21 mouse cellular contexts compared by ENCODE assay signal in genomic region chr9:121613192-121613591, GRCm38 (mm10). TPM values are rescaled to one million over a fixed set of nuclear protein-coding genes. Genes with fewer than 3 reads are reported as not detected.
DNase-seq lines count a peak whose midpoint lies in the region; ATAC-seq and TF ChIP-seq lines count a peak whose summit lies in the region.
"Had no signal": no experiment of that assay in that cellular context is flagged by ENCODE, and none has a peak within 500 bp of the region (broad histone marks: within the 10 kb centered on the region; RNA-seq: fewer than 3 reads in every experiment).

No protein-coding gene starts in this region.

- H3K4me2 ChIP-seq in heart, embryonic 12.5 days: no peak overlapping the region
- no peak overlapping the region for H3K4me2 ChIP-seq in heart, postnatal 0 days (ENCODE audit: low read depth, low read length)
- H3K4me2 ChIP-seq in heart, embryonic 11.5 days: no peak overlapping the region
- no peak overlapping the region for H3K4me2 ChIP-seq in lung, postnatal 0 days (replicated peaks; ENCODE audit: low read depth, low read length)
- H3K4me2 ChIP-seq: embryonic facial prominence, embryonic 12.5 days; forebrain, embryonic 15.5 days; hindbrain, embryonic 15.5 days had no signal

- no peak overlapping the region for H3K4me3 ChIP-seq in heart, embryonic 12.5 days
- no peak overlapping the region for H3K4me3 ChIP-seq in heart, postnatal 0 days (ENCODE audit: low read depth, low read length)
- H3K4me3 ChIP-seq in heart, embryonic 11.5 days (ENCODE audit: low read depth, low read length): no peak overlapping the region
- H3K4me3 ChIP-seq in lung, postnatal 0 days (ENCODE audit: low read depth, low read length): no peak overlapping the region
- H3K4me3 ChIP-seq: embryonic facial prominence, embryonic 12.5 days; forebrain, embryonic 15.5 days; heart, embryonic 10.5 days; hindbrain, embryonic 15.5 days had no signal

- H3K9me3 ChIP-seq in heart, embryonic 12.5 days (replicated peaks): no peaks in the 10 kb centered on the region; the same call in 1 of the 2 replicates
- no peaks in the 10 kb centered on the region for H3K9me3 ChIP-seq in heart, postnatal 0 days (replicated peaks; ENCODE audit: control insufficient read depth, low read length)
- H3K9me3 ChIP-seq in heart, embryonic 11.5 days (replicated peaks; ENCODE audit: control insufficient read depth, low read length): 0 out of 2 replicates have a peak, but pooled peaks cover 2% of the 10 kb centered on the region
- no peaks in the 10 kb centered on the region for H3K9me3 ChIP-seq in lung, postnatal 0 days (ENCODE audit: low read length)
- H3K9me3 ChIP-seq: forebrain, embryonic 15.5 days; heart, embryonic 10.5 days; hindbrain, embryonic 15.5 days had no signal

- no peak overlapping the region for H3K9ac ChIP-seq in heart, embryonic 12.5 days
- H3K9ac ChIP-seq in heart, postnatal 0 days (replicated peaks; ENCODE audit: low read depth, low read length): no peak overlapping the region
- H3K9ac ChIP-seq in heart, embryonic 11.5 days (ENCODE audit: low read depth, low read length): no peak overlapping the region
- H3K9ac ChIP-seq in lung, postnatal 0 days (replicated peaks; ENCODE audit: low read depth): no peak overlapping the region
- H3K9ac ChIP-seq: embryonic facial prominence, embryonic 12.5 days; forebrain, embryonic 15.5 days; hindbrain, embryonic 15.5 days had no signal

- no peaks in the 10 kb centered on the region for H3K36me3 ChIP-seq in heart, embryonic 12.5 days
- no peaks in the 10 kb centered on the region for H3K36me3 ChIP-seq in heart, postnatal 0 days (replicated peaks; ENCODE audit: control insufficient read depth, insufficient read depth, low read length)
- no peaks in the 10 kb centered on the region for H3K36me3 ChIP-seq in heart, embryonic 11.5 days (ENCODE audit: control insufficient read depth, insufficient read depth, low read length)
- H3K36me3 ChIP-seq in lung, postnatal 0 days (ENCODE audit: insufficient read depth, low read length): no peaks in the 10 kb centered on the region
- H3K36me3 ChIP-seq: embryonic facial prominence, embryonic 12.5 days; forebrain, embryonic 15.5 days; heart, embryonic 10.5 days; hindbrain, embryonic 15.5 days had no signal

- no peak for TF ChIP-seq CTCF in heart, postnatal 0 days (IDR thresholded peaks at IDR 0.05; ENCODE audit: low read depth)
- no peak for TF ChIP-seq CTCF in lung, postnatal 0 days (IDR thresholded peaks at IDR 0.05)

- peaks cover 11% of the 10 kb centered on the region; the same call in 1 of the 2 replicates for H3K27me3 ChIP-seq in heart, embryonic 12.5 days (replicated peaks)
- no peaks in the 10 kb centered on the region for H3K27me3 ChIP-seq in heart, postnatal 0 days (ENCODE audit: control insufficient read depth, insufficient read depth, low read length)
- H3K27me3 ChIP-seq in heart, embryonic 11.5 days (ENCODE audit: control insufficient read depth, insufficient read depth, low read length): peaks cover 2% of the 10 kb centered on the region; the same call in 1 of the 2 replicates
- no peaks in the 10 kb centered on the region for H3K27me3 ChIP-seq in lung, postnatal 0 days (replicated peaks; ENCODE audit: insufficient read depth, low read length)
- H3K27me3 ChIP-seq: forebrain, embryonic 15.5 days; hindbrain, embryonic 15.5 days had no signal

- DNase-seq in heart, adult 9 months (ENCODE audit: low spot score in 2 of 2): no peak
- no peak for DNase-seq in heart, postnatal 0 days (ENCODE audit: low spot score)
- peak; percentile 40 for DNase-seq in lung, postnatal 0 days (ENCODE audit: low spot score)
- DNase-seq in lung, postnatal 14 days: no peak
- DNase-seq: adrenal gland, adult 2 months; adrenal gland, postnatal 25 days; cerebellum, adult 8-10 months; cerebellum, postnatal 14 days; gastrocnemius, postnatal 10 days had no signal

- no peak for TF ChIP-seq EP300 in heart, postnatal 0 days (IDR thresholded peaks at IDR 0.05; ENCODE audit: low read depth)
- no peak for TF ChIP-seq EP300 in lung, postnatal 0 days (IDR thresholded peaks at IDR 0.05)

- 7% methylated on average over 5 of the region's 5 CpGs for WGBS in heart, embryonic 12.5 days
- 11% methylated on average over 5 of the region's 5 CpGs for WGBS in heart, postnatal 0 days
- WGBS in heart, embryonic 11.5 days (ENCODE audit: insufficient replicate concordance): 12% methylated on average over 5 of the region's 5 CpGs
- 10% methylated on average over 5 of the region's 5 CpGs for WGBS in lung, postnatal 0 days

- peak; percentile 52; the same call in 1 of the 2 replicates for ATAC-seq in heart, embryonic 12.5 days (ENCODE audit: insufficient number of reproducible peaks, low FRiP score)
- 0 out of 2 replicates have a peak, but pooled peaks have one; percentile 24 for ATAC-seq in heart, postnatal 0 days (ENCODE audit: insufficient read depth, low read depth)
- no peak for ATAC-seq in heart, embryonic 11.5 days (replicated peaks; ENCODE audit: insufficient number of reproducible peaks, low FRiP score, low TSS enrichment)
- peak; percentile 73 for ATAC-seq in lung, postnatal 0 days
- no peak for ATAC-seq in granulocyte monocyte progenitor cell, adult 5-6 weeks (replicated peaks; ENCODE audit: poor library complexity, severe bottlenecking)
- ATAC-seq: forebrain, embryonic 15.5 days; intestine, embryonic 16.5 days had no signal

- H3K27ac ChIP-seq in heart, embryonic 12.5 days (ENCODE audit: poor library complexity, severe bottlenecking): no peak overlapping the region
- H3K27ac ChIP-seq in heart, postnatal 0 days (ENCODE audit: low read depth): no peak overlapping the region
- H3K27ac ChIP-seq in heart, embryonic 11.5 days (ENCODE audit: low read depth, low read length): no peak overlapping the region
- no peak overlapping the region for H3K27ac ChIP-seq in lung, postnatal 0 days (ENCODE audit: low read length)
- H3K27ac ChIP-seq: embryonic facial prominence, embryonic 12.5 days; forebrain, embryonic 15.5 days; hindbrain, embryonic 15.5 days had no signal

- H3K4me1 ChIP-seq in heart, embryonic 12.5 days (replicated peaks): peaks cover 11% of the 10 kb centered on the region
- no peaks in the 10 kb centered on the region for H3K4me1 ChIP-seq in heart, postnatal 0 days (ENCODE audit: control insufficient read depth, insufficient read depth)
- peaks cover 4% of the 10 kb centered on the region for H3K4me1 ChIP-seq in heart, embryonic 11.5 days (ENCODE audit: control insufficient read depth, insufficient read depth, low read length)
- H3K4me1 ChIP-seq in lung, postnatal 0 days (ENCODE audit: insufficient read depth, low read depth, low read length): no peaks in the 10 kb centered on the region
- H3K4me1 ChIP-seq: embryonic facial prominence, embryonic 12.5 days; forebrain, embryonic 15.5 days; hindbrain, embryonic 15.5 days had no signal

RNA-seq across cellular contexts. Expression of gene Lyzl4, which starts 28.7 kb away (rescaled TPM):
- polyA plus RNA-seq in heart, embryonic 12.5 days (2016; fragmentation: Nextera tagmentation; extraction: Ambion mirVana): not detected in 2 replicates
- total RNA-seq in heart, postnatal 0 days (2014; rRNA removed; ENCODE audit: low replicate concordance): not detected in 2 replicates
- polyA plus RNA-seq in heart, postnatal 0 days (2015; fragmentation: Nextera tagmentation; extraction: Ambion mirVana): not detected in 2 replicates
- not detected in 2 replicates for polyA plus RNA-seq in heart, embryonic 11.5 days (2014; fragmentation: Nextera tagmentation; extraction: Ambion mirVana)
- polyA plus RNA-seq in lung, postnatal 0 days (2015; fragmentation: Nextera tagmentation; extraction: Ambion mirVana): not detected in 2 replicates
- not detected in 2 replicates for total RNA-seq in granulocyte monocyte progenitor cell, adult 5-6 weeks (2014; fragmentation: Nextera tagmentation)
- not detected in 2 replicates for total RNA-seq in granulocyte monocyte progenitor cell, adult 5-6 weeks (2017)
- total RNA-seq: adrenal gland, adult 2 months; adrenal gland, postnatal 25 days; heart, postnatal 25 days had no signal
- polyA plus RNA-seq: C2C12; forebrain, embryonic 11.5 days; forebrain, embryonic 15.5 days; heart, embryonic 10.5 days; hindbrain, embryonic 11.5 days; intestine, embryonic 16.5 days had no signal

RNA-seq across cellular contexts. Expression of gene Vipr1, which starts 29.3 kb away (rescaled TPM):
- 0.15 and 0.21 TPM in 2 replicates for polyA plus RNA-seq in heart, embryonic 12.5 days (2016; fragmentation: Nextera tagmentation; extraction: Ambion mirVana)
- total RNA-seq in heart, postnatal 0 days (2014; rRNA removed; ENCODE audit: low replicate concordance): 0.70 and 1.3 TPM in 2 replicates
- 0.14 and 0.40 TPM in 2 replicates for polyA plus RNA-seq in heart, postnatal 0 days (2015; fragmentation: Nextera tagmentation; extraction: Ambion mirVana)
- polyA plus RNA-seq in heart, embryonic 11.5 days (2014; fragmentation: Nextera tagmentation; extraction: Ambion mirVana): 0.17 TPM in 1 of 2 replicates, not detected in the other
- polyA plus RNA-seq in lung, postnatal 0 days (2015; fragmentation: Nextera tagmentation; extraction: Ambion mirVana): 0.20 and 0.29 TPM in 2 replicates
- total RNA-seq in granulocyte monocyte progenitor cell, adult 5-6 weeks (2014; fragmentation: Nextera tagmentation): not detected in 2 replicates
- total RNA-seq in granulocyte monocyte progenitor cell, adult 5-6 weeks (2017): not detected in 2 replicates

Comparison
In these comparisons a context has a peak if more than half of its experiments do, and no peak if none do; other contexts are left out.
1. ATAC-seq: peak in heart, embryonic 12.5 days (single experiment), heart, postnatal 0 days (single experiment) and lung, postnatal 0 days (single experiment); none in heart, embryonic 11.5 days (single experiment) and granulocyte monocyte progenitor cell, adult 5-6 weeks (single experiment).